Mouse (Mus musculus) testis, adult 2 months (tissue): ENCODE data around the gene Npm3.

Experiments
- CTCF ChIP-seq: fragments of 200-500 bp; IDR thresholded peaks from 2 replicates; pipeline ENCODE4 v1.5.1; 2012; ENCODE audit warnings: low read depth, mild to moderate bottlenecking, inconsistent platforms, low read length, moderate library complexity; ENCODE audit not compliant: control insufficient read depth, insufficient read depth, insufficient replicate concordance
- POLR2A ChIP-seq: fragments of 200-500 bp; IDR thresholded peaks from 2 replicates; pipeline ENCODE4 v1.6.1; 2012; ENCODE audit warnings: low read depth, mild to moderate bottlenecking, inconsistent platforms, low read length, moderate library complexity; ENCODE audit not compliant: control insufficient read depth

DNA sequence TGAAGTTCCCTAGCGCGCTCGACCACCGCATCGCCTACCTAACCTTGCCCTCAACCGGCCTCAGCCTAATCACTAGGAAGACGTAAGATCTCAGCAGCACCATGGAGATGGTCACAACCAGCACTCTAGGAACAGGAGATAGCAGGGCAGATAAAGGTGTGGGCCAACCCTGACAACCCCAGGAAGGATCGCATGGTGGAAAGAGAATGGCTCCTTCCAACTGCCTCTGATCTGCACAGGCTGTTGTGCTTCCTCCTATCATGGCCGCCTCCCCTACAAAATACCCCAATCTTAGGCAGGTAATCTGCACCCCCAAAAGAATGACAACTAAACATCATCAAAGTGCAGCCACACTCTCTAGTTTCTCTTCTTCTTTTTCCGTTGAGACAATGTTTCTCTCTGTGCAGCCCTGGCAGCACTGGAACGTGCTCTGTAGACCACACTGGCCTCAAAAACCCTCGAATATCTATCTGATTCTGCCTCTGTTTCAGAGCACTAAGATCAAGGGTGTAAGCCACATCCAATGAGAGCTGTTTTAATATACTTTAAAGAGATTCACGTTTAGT is 31.0 kb upstream of the Npm3 start:
- TF ChIP-seq CTCF, result no peak
- no peak for TF ChIP-seq POLR2A
